Mouse (Mus musculus) limb, embryonic 14.5 days (tissue): ENCODE measurements around the gene Cacna2d3. TPM values are rescaled to one million over a fixed set of nuclear protein-coding genes. Genes with fewer than 3 reads are reported as not detected.

Experiments used
- ATAC-seq: fragments of 200-750 bp; cut with Nextera tagmentation; 2 replicates; pipeline ENCODE4 v1.8.0; 2017; ENCODE audit warnings: low read depth, moderate number of reproducible peaks, moderate TSS enrichment; ENCODE audit not compliant: low FRiP score
- DNase-seq: peaks from one replicate; pipeline ENCODE4 v3.0.0-alpha.2; 2015; ENCODE audit warnings: low spot score
- H3K27ac ChIP-seq: fragments of 300-500 bp; sonication (generic); replicated peaks from 2 replicates; pipeline ENCODE4 v1.5.1; 2014; ENCODE audit warnings: low read depth, mild to moderate bottlenecking, low read length, moderate library complexity, mixed read lengths
- H3K27me3 ChIP-seq: fragments of 300-500 bp; sonication (generic); 2 replicates; pipeline ENCODE4 v1.6.1; 2014; ENCODE audit warnings: low read length, mixed read lengths; ENCODE audit not compliant: control insufficient read depth, insufficient read depth
- H3K36me3 ChIP-seq: fragments of 300-500 bp; sonication (generic); 2 replicates; pipeline ENCODE4 v1.6.1; 2014; ENCODE audit warnings: mild to moderate bottlenecking, low read length, moderate library complexity, mixed read lengths; ENCODE audit not compliant: control insufficient read depth, insufficient read depth
- H3K4me1 ChIP-seq: fragments of 300-500 bp; sonication (generic); 2 replicates; pipeline ENCODE4 v1.6.1; 2014; ENCODE audit warnings: antibody characterized with exemption, low read length, mixed read lengths; ENCODE audit not compliant: control insufficient read depth, insufficient read depth
- H3K4me2 ChIP-seq: fragments of 300-500 bp; sonication (generic); replicated peaks from 2 replicates; pipeline ENCODE4 v1.6.1; 2014; ENCODE audit warnings: low read depth, mild to moderate bottlenecking, low read length, moderate library complexity; ENCODE audit not compliant: severe bottlenecking
- H3K4me3 ChIP-seq: fragments of 300-500 bp; sonication (generic); replicated peaks from 2 replicates; pipeline ENCODE4 v1.5.1; 2014; ENCODE audit warnings: low read length
- H3K9ac ChIP-seq: fragments of 300-500 bp; sonication (generic); 2 replicates; pipeline ENCODE4 v1.6.1; 2014; ENCODE audit warnings: mild to moderate bottlenecking, low read depth, low read length, moderate library complexity; ENCODE audit not compliant: severe bottlenecking
- H3K9me3 ChIP-seq: fragments of 300-500 bp; sonication (generic); 2 replicates; pipeline ENCODE4 v1.6.1; 2016; ENCODE audit warnings: low read length; ENCODE audit not compliant: control insufficient read depth
- POLR2A ChIP-seq: fragments of 200-500 bp; IDR thresholded peaks from 2 replicates; pipeline ENCODE4 v1.8.0; 2012; ENCODE audit warnings: inconsistent platforms, mild to moderate bottlenecking, moderate library complexity, borderline replicate concordance; ENCODE audit not compliant: insufficient read depth, insufficient read length; ENCODE audit errors: extremely low read depth
- WGBS: fragments of 180-500 bp; shearing (Covaris S2); extraction: QIAGEN DNeasy Blood & Tissue Kit; methylation state at CpG from one replicate; pipeline ENCODE4 v1.1.7; 2014; 5-methylcytosine and 5-hydroxymethylcytosine counted together
- polyA plus RNA-seq, 2 experiments: library from polyadenylated mRNA; depleted of rRNA in 1 of 2; stranded (reverse) in 1 of 2; unstranded in 1 of 2; fragments of >200 nt; fragmentation: Nextera tagmentation in 1 of 2; extraction: Ambion mirVana in 1 of 2; gene quantifications; 2 replicates each; pipeline versions ENCODE4 v1.2.1 to v1.2.3; 2012 to 2014

Cacna2d3 gene
- polyA plus RNA-seq, 2 experiments = 4.9 to 6.3 TPM

DNA sequence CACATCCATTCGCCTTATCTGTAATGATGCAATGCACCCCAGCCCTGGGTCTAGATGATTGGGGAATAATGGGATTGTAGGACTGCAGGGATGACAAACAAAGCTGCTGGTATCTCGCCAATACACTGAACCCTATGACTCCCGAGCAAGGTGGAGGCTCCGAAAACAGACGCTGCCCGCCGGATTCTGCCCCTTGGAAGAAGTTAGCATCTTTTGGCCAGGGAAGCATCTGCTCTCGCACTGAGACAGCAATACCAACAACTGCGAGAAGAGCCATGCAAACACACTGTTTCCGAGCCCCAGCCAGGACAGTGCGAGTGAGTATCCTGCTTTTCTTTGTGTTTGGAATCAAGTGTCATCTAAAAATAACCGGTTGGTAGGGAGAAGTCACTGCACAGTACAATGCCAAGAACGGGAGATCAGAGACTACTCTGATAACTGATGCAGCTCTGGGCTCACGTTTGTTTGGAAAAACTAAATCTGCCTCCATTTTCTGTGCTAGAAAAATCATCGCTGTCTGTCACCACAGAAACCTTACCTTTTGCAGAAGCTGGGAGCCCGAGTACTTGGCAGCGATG is 1.2 kb downstream of the Cacna2d3 start:
- H3K27ac ChIP-seq = no peak overlapping the region
- H3K4me1 ChIP-seq = peaks cover 18% of the 10 kb centered on the region; the same call in 1 of the 2 replicates
- peak overlapping the region; percentile 66 for H3K4me3 ChIP-seq
- DNase-seq (no peak), ATAC-seq (no peak)
- 5% methylated on average over 17 of the region's 17 CpGs for WGBS
- TF ChIP-seq POLR2A = no peak
- H3K36me3 ChIP-seq = no peaks in the 10 kb centered on the region
- peaks cover 51% of the 10 kb centered on the region for H3K27me3 ChIP-seq
- no peak overlapping the region for H3K9ac ChIP-seq
- peak overlapping the region; percentile 99; the same call in 1 of the 2 replicates for H3K4me2 ChIP-seq
- no peaks in the 10 kb centered on the region for H3K9me3 ChIP-seq

GRCm38 (mm10) chr14:29712621-29713020 is 9.0 kb downstream of the Cacna2d3 start:
- DNase-seq = no peak
- 75% methylated on average over 3 of the region's 3 CpGs for WGBS
- H3K27me3 ChIP-seq = no peaks in the 10 kb centered on the region; the same call in 1 of the 2 replicates
- no peak for TF ChIP-seq POLR2A
- ATAC-seq = no peak
- no peaks in the 10 kb centered on the region for H3K4me1 ChIP-seq
- no peak overlapping the region for H3K4me2 ChIP-seq
- H3K9ac ChIP-seq = no peak overlapping the region
- H3K27ac ChIP-seq = no peak overlapping the region
- H3K36me3 ChIP-seq = no peaks in the 10 kb centered on the region
- no peak overlapping the region for H3K4me3 ChIP-seq
- no peaks in the 10 kb centered on the region for H3K9me3 ChIP-seq

GRCm38 (mm10) chr14:29707561-29708335 is 13.9 kb downstream of the Cacna2d3 start:
- no peak overlapping the region for H3K4me3 ChIP-seq
- 0 out of 2 replicates have a peak, but pooled peaks cover 3% of the 10 kb centered on the region for H3K27me3 ChIP-seq
- ATAC-seq (no peak), DNase-seq (no peak)
- no peak overlapping the region for H3K27ac ChIP-seq
- H3K4me1 ChIP-seq = no peaks in the 10 kb centered on the region
- no peak overlapping the region for H3K4me2 ChIP-seq
- no peak for TF ChIP-seq POLR2A
- H3K9me3 ChIP-seq = no peaks in the 10 kb centered on the region
- no peaks in the 10 kb centered on the region for H3K36me3 ChIP-seq
- no peak overlapping the region for H3K9ac ChIP-seq
- WGBS = 34% methylated on average over 18 of the region's 18 CpGs

DNA sequence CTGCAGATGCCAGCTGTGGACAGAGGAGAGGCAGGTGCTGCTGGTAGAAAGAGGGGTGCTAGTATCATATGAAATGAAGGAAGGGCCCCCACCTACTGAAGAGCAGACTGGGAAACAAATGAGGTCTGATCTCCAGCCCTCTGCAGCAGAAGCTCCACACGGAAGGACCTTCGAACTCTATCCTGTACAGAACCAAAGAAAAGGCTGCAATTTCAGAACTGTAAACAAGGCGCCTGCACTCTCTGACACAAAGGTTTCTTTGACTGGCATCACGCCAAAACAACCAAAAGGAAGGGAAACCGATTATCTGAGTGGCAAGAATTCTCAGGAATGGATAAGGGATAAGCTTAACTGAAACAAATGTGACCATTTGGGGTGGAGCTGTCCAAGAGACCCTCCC is 18.9 kb downstream of the Cacna2d3 start:
- DNase-seq = no peak
- Histone ChIP-seq H3K27me3 (0 out of 2 replicates have a peak, but pooled peaks cover 3% of the 10 kb centered on the region), H3K4me1 (no peaks in the 10 kb centered on the region), H3K9me3 (no peaks in the 10 kb centered on the region), H3K9ac (no peak overlapping the region), H3K27ac (no peak overlapping the region), H3K4me2 (no peak overlapping the region), H3K4me3 (no peak overlapping the region), H3K36me3 (no peaks in the 10 kb centered on the region)
- no peak for ATAC-seq
- no peak for TF ChIP-seq POLR2A
- 67% methylated on average over 5 of the region's 5 CpGs for WGBS

GRCm38 (mm10) chr14:29696131-29696530 is 25.5 kb downstream of the Cacna2d3 start:
- ATAC-seq (no peak), DNase-seq (peak; percentile 45)
- H3K27me3 ChIP-seq = no peaks in the 10 kb centered on the region
- TF ChIP-seq POLR2A = no peak
- H3K27ac ChIP-seq = no peak overlapping the region
- WGBS = 4% methylated on average over 3 of the region's 3 CpGs
- no peak overlapping the region for H3K4me3 ChIP-seq
- H3K9ac ChIP-seq = no peak overlapping the region
- H3K4me1 ChIP-seq = no peaks in the 10 kb centered on the region
- no peak overlapping the region for H3K4me2 ChIP-seq
- H3K9me3 ChIP-seq = no peaks in the 10 kb centered on the region
- no peaks in the 10 kb centered on the region for H3K36me3 ChIP-seq
